Mouse (Mus musculus) heart, adult 2 months (tissue): ENCODE data around the gene Comtd1.
A peak's percentile ranks its signal among the peaks of the same experiment; 100 is the strongest.

Experiments used
- CTCF ChIP-seq: fragments of 200-600 bp; IDR thresholded peaks from 2 replicates; pipeline ENCODE4 v1.8.1; 2022; ENCODE audit warnings: antibody characterized with exemption, mild to moderate bottlenecking, moderate library complexity
- POLR2A ChIP-seq: fragments of 200-500 bp; IDR thresholded peaks from 2 replicates; pipeline ENCODE4 v1.6.1; 2011; ENCODE audit warnings: mild to moderate bottlenecking, low read depth, low read length, control low read depth; ENCODE audit not compliant: insufficient read depth

DNA sequence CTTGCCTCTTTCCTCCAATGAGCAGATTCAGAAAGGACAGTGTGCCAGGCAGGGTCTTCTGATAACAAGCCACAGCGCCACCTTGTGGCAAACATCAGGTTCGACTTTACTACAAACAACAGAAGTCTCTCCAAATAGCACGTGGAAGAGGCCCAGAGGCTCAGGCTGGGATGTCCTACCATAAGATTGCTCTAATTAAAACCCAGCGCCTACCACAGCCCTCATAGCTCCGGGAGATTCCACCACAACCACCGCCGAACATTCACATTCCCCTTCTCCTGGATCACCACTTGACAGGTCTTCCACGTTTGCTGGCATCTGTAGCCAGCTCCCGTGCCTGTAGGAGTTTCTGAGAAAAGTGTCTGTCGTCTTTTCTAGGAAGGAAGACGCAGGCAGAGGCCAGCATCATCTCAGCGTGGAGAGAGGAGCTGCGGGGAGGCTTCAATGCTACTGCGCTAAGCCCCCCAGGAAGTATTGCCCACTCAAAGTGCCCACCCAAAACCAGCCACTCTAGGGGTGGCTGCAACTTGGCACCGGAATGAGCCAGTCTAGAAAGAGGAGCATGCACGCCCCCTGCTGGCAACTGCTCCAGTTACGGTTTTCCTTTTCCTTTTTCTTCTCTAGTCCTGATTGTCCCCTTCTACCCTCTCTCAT lies 4.8 kb upstream of the Comtd1 start:
- TF ChIP-seq POLR2A (no peak), CTCF (peak; percentile 68)
